Comparison of ENCODE assay signal across 26 mouse cellular contexts in genomic region chr12:82178636-82179035, GRCm38 (mm10). TPM values are rescaled to one million over a fixed set of nuclear protein-coding genes. Genes with fewer than 3 reads are reported as not detected.
DNase-seq lines count a peak whose midpoint lies in the region; ATAC-seq and TF ChIP-seq lines count a peak whose summit lies in the region.
"Had no signal": no experiment of that assay in that cellular context is flagged by ENCODE, and none has a peak within 500 bp of the region (broad histone marks: within the 10 kb centered on the region; RNA-seq: fewer than 3 reads in every experiment).

No protein-coding gene starts in this region.

- H3K27ac ChIP-seq in intestine, embryonic 14.5 days (ENCODE audit: low read depth), result no peak overlapping the region
- H3K27ac ChIP-seq in intestine, embryonic 16.5 days (ENCODE audit: low read length), result no peak overlapping the region
- no peak overlapping the region for H3K27ac ChIP-seq in embryonic facial prominence, embryonic 10.5 days (replicated peaks)
- no peak overlapping the region for H3K27ac ChIP-seq in stomach, postnatal 0 days (replicated peaks)
- H3K27ac ChIP-seq: embryonic facial prominence, embryonic 13.5 days; embryonic facial prominence, embryonic 15.5 days; forebrain, embryonic 10.5 days; forebrain, embryonic 12.5 days had no signal

- no peak for ATAC-seq in intestine, embryonic 14.5 days (replicated peaks; ENCODE audit: low FRiP score, low TSS enrichment, low read depth)
- ATAC-seq in intestine, embryonic 16.5 days, result no peak
- no peak for ATAC-seq in stomach, postnatal 0 days (ENCODE audit: low FRiP score, low TSS enrichment)
- ATAC-seq: activated CD4-positive, CD25-positive, alpha-beta regulatory T cell, adult 4 months; CD4-positive, CD25-positive, alpha-beta regulatory T cell, adult 4 months; forebrain, embryonic 14.5 days; Patski had no signal

- H3K36me3 ChIP-seq in intestine, embryonic 14.5 days (ENCODE audit: control insufficient read depth, insufficient read depth, low read length), result 0 out of 2 replicates have a peak, but pooled peaks cover 11% of the 10 kb centered on the region
- peaks cover 12% of the 10 kb centered on the region; the same call in 1 of the 2 replicates for H3K36me3 ChIP-seq in intestine, embryonic 16.5 days (ENCODE audit: control insufficient read depth, insufficient read depth, low read length)
- H3K36me3 ChIP-seq in embryonic facial prominence, embryonic 10.5 days (replicated peaks), result peaks cover 64% of the 10 kb centered on the region
- H3K36me3 ChIP-seq in stomach, postnatal 0 days (ENCODE audit: control insufficient read depth, insufficient read depth, low read length), result 0 out of 2 replicates have a peak, but pooled peaks cover 2% of the 10 kb centered on the region

- H3K9ac ChIP-seq in intestine, embryonic 14.5 days (ENCODE audit: low read length), result no peak overlapping the region
- H3K9ac ChIP-seq in intestine, embryonic 16.5 days (ENCODE audit: low read depth, low read length), result no peak overlapping the region
- H3K9ac ChIP-seq in stomach, postnatal 0 days (ENCODE audit: low read length), result no peak overlapping the region
- H3K9ac ChIP-seq: embryonic facial prominence, embryonic 13.5 days; embryonic facial prominence, embryonic 15.5 days; forebrain, embryonic 12.5 days had no signal

- H3K4me3 ChIP-seq in intestine, embryonic 14.5 days (ENCODE audit: low read depth, low read length), result no peak overlapping the region
- no peak overlapping the region for H3K4me3 ChIP-seq in intestine, embryonic 16.5 days (ENCODE audit: low read length)
- no peak overlapping the region for H3K4me3 ChIP-seq in embryonic facial prominence, embryonic 10.5 days
- no peak overlapping the region for H3K4me3 ChIP-seq in stomach, postnatal 0 days (ENCODE audit: low read depth, low read length)
- H3K4me3 ChIP-seq: embryonic facial prominence, embryonic 13.5 days; embryonic facial prominence, embryonic 15.5 days; erythroblast, embryonic 14.5 days; forebrain, embryonic 10.5 days; forebrain, embryonic 12.5 days had no signal

- peaks cover 7% of the 10 kb centered on the region; the same call in 1 of the 2 replicates for H3K4me1 ChIP-seq in intestine, embryonic 14.5 days (replicated peaks; ENCODE audit: control insufficient read depth, insufficient read depth, low read length)
- peaks cover 3% of the 10 kb centered on the region for H3K4me1 ChIP-seq in intestine, embryonic 16.5 days (ENCODE audit: control insufficient read depth, insufficient read depth, low read length)
- H3K4me1 ChIP-seq in embryonic facial prominence, embryonic 10.5 days, result no peaks in the 10 kb centered on the region
- no peaks in the 10 kb centered on the region for H3K4me1 ChIP-seq in stomach, postnatal 0 days (replicated peaks; ENCODE audit: control insufficient read depth, insufficient read depth)

- WGBS in intestine, embryonic 14.5 days, result 92% methylated on average over 4 of the region's 4 CpGs
- WGBS in intestine, embryonic 16.5 days, result 85% methylated on average over 4 of the region's 4 CpGs
- WGBS in embryonic facial prominence, embryonic 10.5 days, result 86% methylated on average over 4 of the region's 4 CpGs
- 83% methylated on average over 4 of the region's 4 CpGs for WGBS in stomach, postnatal 0 days

- TF ChIP-seq CTCF in stomach, postnatal 0 days (IDR thresholded peaks at IDR 0.05; ENCODE audit: low read depth), result no peak

- no peaks in the 10 kb centered on the region for H3K9me3 ChIP-seq in intestine, embryonic 14.5 days (ENCODE audit: control insufficient read depth, low read length)
- peaks cover 4% of the 10 kb centered on the region; the same call in 1 of the 2 replicates for H3K9me3 ChIP-seq in intestine, embryonic 16.5 days (ENCODE audit: control insufficient read depth, low read length)
- peaks cover 16% of the 10 kb centered on the region; the same call in 1 of the 2 replicates for H3K9me3 ChIP-seq in embryonic facial prominence, embryonic 10.5 days
- H3K9me3 ChIP-seq in stomach, postnatal 0 days (ENCODE audit: control insufficient read depth, low read length), result no peaks in the 10 kb centered on the region
- H3K9me3 ChIP-seq: embryonic facial prominence, embryonic 15.5 days; forebrain, embryonic 12.5 days had no signal

- no peaks in the 10 kb centered on the region for H3K27me3 ChIP-seq in intestine, embryonic 14.5 days (replicated peaks; ENCODE audit: control insufficient read depth, insufficient read depth, low read length)
- no peaks in the 10 kb centered on the region for H3K27me3 ChIP-seq in intestine, embryonic 16.5 days (replicated peaks; ENCODE audit: control insufficient read depth, insufficient read depth, low read length)
- no peaks in the 10 kb centered on the region for H3K27me3 ChIP-seq in embryonic facial prominence, embryonic 10.5 days (replicated peaks; ENCODE audit: low read depth, poor library complexity, severe bottlenecking)
- no peaks in the 10 kb centered on the region for H3K27me3 ChIP-seq in stomach, postnatal 0 days (ENCODE audit: control insufficient read depth, insufficient read depth, low read length)
- H3K27me3 ChIP-seq: CH12.LX; embryonic facial prominence, embryonic 13.5 days; embryonic facial prominence, embryonic 15.5 days; forebrain, embryonic 12.5 days; Patski had no signal

- TF ChIP-seq EP300 in stomach, postnatal 0 days (optimal IDR thresholded peaks at IDR 0.05), result no peak

- peak; percentile 71 for DNase-seq in heart, adult 11 months
- no peak for DNase-seq in heart, adult 9 months (ENCODE audit: low spot score in 2 of 2)
- DNase-seq in intestine, embryonic 14.5 days (ENCODE audit: low spot score), result peak; percentile 28
- peak; percentile 3 for DNase-seq in embryonic facial prominence, embryonic 10.5 days (ENCODE audit: low spot score)
- DNase-seq in stomach, postnatal 0 days (ENCODE audit: low spot score), result peak; percentile 7
- no peak for DNase-seq in urinary bladder, adult 18-20 months (ENCODE audit: low spot score in 2 of 2)
- DNase-seq: adrenal gland, adult 8-10 months; adrenal gland, postnatal 14 days; adrenal gland, postnatal 36 days; B cell, adult 2 months; cerebellum, adult 11-12 months; cerebellum, adult 2 months; cerebellum, adult 9-10 months; cerebellum, postnatal 10 days; cerebellum, postnatal 25 days had no signal

- H3K4me2 ChIP-seq in intestine, embryonic 14.5 days (ENCODE audit: low read length), result no peak overlapping the region
- no peak overlapping the region for H3K4me2 ChIP-seq in intestine, embryonic 16.5 days (ENCODE audit: low read depth, low read length)
- H3K4me2 ChIP-seq in stomach, postnatal 0 days (replicated peaks; ENCODE audit: low read depth), result no peak overlapping the region
- H3K4me2 ChIP-seq: embryonic facial prominence, embryonic 13.5 days; embryonic facial prominence, embryonic 15.5 days; forebrain, embryonic 12.5 days had no signal

RNA-seq across cellular contexts. Expression of gene Sipa1l1, which starts 9.5 kb away (rescaled TPM):
- 41.6 and 43.0 TPM in 2 replicates for polyA plus RNA-seq in intestine, embryonic 14.5 days (2014; fragmentation: Nextera tagmentation; extraction: Ambion mirVana)
- 20.1 and 21.2 TPM in 2 replicates for polyA plus RNA-seq in intestine, embryonic 16.5 days (2015; fragmentation: Nextera tagmentation; extraction: Ambion mirVana)
- polyA plus RNA-seq in embryonic facial prominence, embryonic 10.5 days (2016; fragmentation: Nextera tagmentation; extraction: Ambion mirVana), result 34.0 and 36.5 TPM in 2 replicates
- 9.2 and 9.7 TPM in 2 replicates for polyA plus RNA-seq in stomach, postnatal 0 days (2015; fragmentation: Nextera tagmentation; extraction: Ambion mirVana)

Comparison
In these comparisons a context has a peak if more than half of its experiments do, and no peak if none do; other contexts are left out.
1. DNase-seq: peak in heart, adult 11 months (single experiment), intestine, embryonic 14.5 days (single experiment), embryonic facial prominence, embryonic 10.5 days (single experiment) and stomach, postnatal 0 days (single experiment); none in heart, adult 9 months (0 of 2) and urinary bladder, adult 18-20 months (0 of 2).